Mouse (Mus musculus) stomach, postnatal 0 days (tissue): ENCODE data around the gene Nol9. TPM values are rescaled to one million over a fixed set of nuclear protein-coding genes. Genes with fewer than 3 reads are reported as not detected.
A peak's percentile ranks its signal among the peaks of the same experiment; 100 is the strongest.

ENCODE experiments used
- ATAC-seq: fragments of 200-750 bp; cut with Nextera tagmentation; 2 replicates; pipeline ENCODE4 v1.8.0; 2017; ENCODE audit not compliant: low FRiP score, low TSS enrichment
- DNase-seq: peaks from one replicate; pipeline ENCODE4 v3.0.0-alpha.2; 2016; ENCODE audit warnings: low spot score
- H3K27ac ChIP-seq: fragments of 300-500 bp; sonication (generic); replicated peaks from 2 replicates; pipeline ENCODE4 v1.5.1; 2014; ENCODE audit warnings: mild to moderate bottlenecking, control low read depth
- H3K27me3 ChIP-seq: fragments of 300-500 bp; sonication (generic); 2 replicates; pipeline ENCODE4 v1.6.1; 2014; ENCODE audit warnings: low read length; ENCODE audit not compliant: control insufficient read depth, insufficient read depth
- H3K36me3 ChIP-seq: fragments of 300-500 bp; sonication (generic); 2 replicates; pipeline ENCODE4 v1.6.1; 2014; ENCODE audit warnings: low read length, mixed read lengths; ENCODE audit not compliant: control insufficient read depth, insufficient read depth
- H3K4me1 ChIP-seq: fragments of 300-500 bp; sonication (generic); replicated peaks from 2 replicates; pipeline ENCODE4 v1.6.1; 2014; ENCODE audit warnings: antibody characterized with exemption; ENCODE audit not compliant: control insufficient read depth, insufficient read depth
- H3K4me2 ChIP-seq: fragments of 300-500 bp; sonication (generic); replicated peaks from 2 replicates; pipeline ENCODE4 v1.6.1; 2014; ENCODE audit warnings: low read depth, mild to moderate bottlenecking, control low read depth, moderate library complexity
- H3K4me3 ChIP-seq: fragments of 300-500 bp; sonication (generic); 2 replicates; pipeline ENCODE4 v1.5.1; 2014; ENCODE audit warnings: low read depth, low read length, control low read depth
- H3K9ac ChIP-seq: fragments of 300-500 bp; sonication (generic); 2 replicates; pipeline ENCODE4 v1.6.1; 2014; ENCODE audit warnings: mild to moderate bottlenecking, low read length, control low read depth, mixed read lengths
- H3K9me3 ChIP-seq: fragments of 300-500 bp; sonication (generic); 2 replicates; pipeline ENCODE4 v1.6.1; 2016; ENCODE audit warnings: low read length; ENCODE audit not compliant: control insufficient read depth
- CTCF ChIP-seq: IDR thresholded peaks from 2 replicates; pipeline ENCODE4 v1.5.1; 2016; ENCODE audit warnings: antibody characterized with exemption, low read depth, mild to moderate bottlenecking, moderate library complexity
- EP300 ChIP-seq: optimal IDR thresholded peaks from 2 replicates; pipeline ENCODE3; 2016; ENCODE audit warnings: antibody characterized with exemption
- WGBS: fragments of 180-500 bp; shearing (Covaris S2); extraction: QIAGEN DNeasy Blood & Tissue Kit; methylation state at CpG from one replicate; pipeline ENCODE4 v1.1.7; 2014; 5-methylcytosine and 5-hydroxymethylcytosine counted together
- polyA plus RNA-seq: library from polyadenylated mRNA; unstranded; fragments of >200 nt; fragmentation: Nextera tagmentation; extraction: Ambion mirVana; gene quantifications from 2 replicates; pipeline ENCODE4 v1.2.1, GENCODE M21; 2015

Gene Nol9
- polyA plus RNA-seq, 1 experiment from 2014 or later, result 11.2 TPM

DNA sequence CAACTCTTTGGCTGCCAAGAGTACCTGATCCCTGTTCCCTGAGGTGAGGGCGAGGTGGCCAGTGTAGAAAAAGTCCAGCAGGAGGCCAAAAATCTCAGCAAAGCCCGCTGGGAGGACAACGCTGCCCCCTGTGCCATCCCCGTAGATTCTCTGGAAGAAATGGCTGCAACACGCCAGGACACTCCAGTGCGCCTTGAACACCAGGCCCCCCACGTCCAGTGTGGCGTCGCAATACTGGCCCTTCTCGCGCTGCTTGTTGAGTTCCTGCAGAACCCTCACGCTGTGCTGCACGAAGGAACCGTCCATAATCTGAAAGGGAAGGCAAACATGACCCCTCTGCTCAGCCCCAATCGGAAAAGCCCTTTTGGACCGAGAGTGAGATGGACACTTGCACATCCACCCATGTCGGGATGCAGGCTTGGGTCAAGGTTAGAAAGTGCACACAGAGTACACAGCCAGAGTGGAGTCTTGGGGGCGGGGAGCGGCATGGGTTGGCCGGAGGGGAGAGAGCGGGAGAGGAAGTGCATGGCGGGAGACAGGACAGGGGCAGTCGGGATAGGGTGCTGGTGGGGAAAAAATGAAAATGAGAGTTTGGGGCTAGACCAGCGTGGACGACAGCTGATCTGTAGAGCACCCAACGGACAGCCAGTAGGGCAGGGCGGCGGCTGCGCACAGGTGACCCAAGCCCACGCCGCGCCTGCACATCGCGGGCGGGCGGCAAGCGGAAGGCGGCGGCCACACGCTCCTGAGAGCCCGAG is 12.2 kb upstream of the Nol9 start:
- H3K4me2 ChIP-seq, result peak overlapping the region; percentile 92
- DNase-seq, result peak; percentile 72
- H3K36me3 ChIP-seq, result peaks cover 2% of the 10 kb centered on the region; the same call in 1 of the 2 replicates
- H3K27ac ChIP-seq, result peak overlapping the region; percentile 70
- TF ChIP-seq EP300 (no peak), CTCF (peak; percentile 26; the same call in 1 of the 2 replicates)
- peak overlapping the region; percentile 64 for H3K4me3 ChIP-seq
- no peaks in the 10 kb centered on the region for H3K9me3 ChIP-seq
- peak; percentile 43; the same call in 1 of the 2 replicates for ATAC-seq
- H3K9ac ChIP-seq, result peak overlapping the region; percentile 71
- H3K4me1 ChIP-seq, result peaks cover 16% of the 10 kb centered on the region
- no peaks in the 10 kb centered on the region for H3K27me3 ChIP-seq
- 1% methylated on average over 38 of the region's 41 CpGs for WGBS

DNA sequence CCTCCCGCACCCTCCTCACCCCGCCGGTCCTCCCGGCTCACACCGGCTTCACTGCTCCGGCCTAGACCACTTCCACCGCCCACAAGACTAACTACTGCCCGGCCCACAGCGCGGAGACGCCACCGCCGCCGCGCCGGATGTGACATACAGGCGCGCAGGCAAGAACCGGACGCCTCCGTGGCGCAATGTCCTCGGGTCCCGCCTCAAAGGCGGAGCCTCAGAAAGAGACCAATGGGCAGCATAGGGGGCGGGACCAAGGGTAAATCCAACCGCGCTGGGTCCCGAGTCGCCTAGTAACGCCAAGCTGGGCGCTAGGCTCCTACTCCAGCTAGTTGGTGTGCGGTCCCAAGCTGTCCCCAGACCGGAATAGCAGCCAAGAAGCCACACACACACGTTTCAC is 11.6 kb upstream of the Nol9 start, which contains the start of gene Zbtb48:
TSS of gene Zbtb48 (minus strand) at position 148 of the 400 bp plus-strand sequence.
- Histone ChIP-seq H3K9me3 (no peaks in the 10 kb centered on the region), H3K4me2 (peak within 1 kb of the TSS; percentile 92), H3K36me3 (peaks cover 2% of the 10 kb centered on the region; the same call in 1 of the 2 replicates), H3K9ac (peak within 1 kb of the TSS; percentile 71), H3K4me1 (peaks cover 16% of the 10 kb centered on the region), H3K4me3 (peak within 1 kb of the TSS; percentile 64), H3K27me3 (no peaks in the 10 kb centered on the region), H3K27ac (peak within 1 kb of the TSS; percentile 70)
- DNase-seq (peak; percentile 98), ATAC-seq (peak; percentile 96)
- TF ChIP-seq EP300 (no peak), CTCF (0 out of 2 replicates have a peak, but pooled peaks have one; percentile 6)
- under 1% methylated on average over 31 of the region's 35 CpGs for WGBS

DNA sequence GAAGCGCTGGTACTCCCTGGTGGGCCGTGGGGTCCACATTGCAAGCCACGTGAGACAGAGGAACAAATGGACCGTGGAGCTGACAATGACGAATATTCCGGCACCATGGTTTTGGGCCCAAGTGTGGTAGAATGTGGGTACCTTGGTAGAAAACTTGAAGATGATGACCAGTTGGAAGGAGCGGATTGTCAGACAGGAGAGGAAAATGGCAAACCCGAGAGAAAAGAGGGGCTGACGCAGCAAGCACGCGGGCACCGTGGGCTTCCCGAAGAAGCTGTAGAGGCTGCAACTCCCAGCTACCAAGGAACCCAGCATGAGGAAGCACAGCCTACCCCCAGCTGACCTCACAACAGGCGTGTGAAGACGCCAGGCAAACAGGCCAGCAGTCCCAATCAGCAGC is 10.7 kb upstream of the Nol9 start:
- TF ChIP-seq EP300 (no peak), CTCF (no peak)
- peaks cover 1% of the 10 kb centered on the region; the same call in 1 of the 2 replicates for H3K36me3 ChIP-seq
- no peaks in the 10 kb centered on the region for H3K27me3 ChIP-seq
- H3K27ac ChIP-seq, result no peak overlapping the region
- no peak for ATAC-seq
- WGBS, result 63% methylated on average over 15 of the region's 15 CpGs
- DNase-seq, result no peak
- H3K4me3 ChIP-seq, result no peak overlapping the region
- H3K9ac ChIP-seq, result 0 out of 2 replicates have a peak overlapping the region, but pooled peaks have one; percentile 71
- H3K4me1 ChIP-seq, result peaks cover 16% of the 10 kb centered on the region
- peak overlapping the region; percentile 92 for H3K4me2 ChIP-seq
- no peaks in the 10 kb centered on the region for H3K9me3 ChIP-seq

DNA sequence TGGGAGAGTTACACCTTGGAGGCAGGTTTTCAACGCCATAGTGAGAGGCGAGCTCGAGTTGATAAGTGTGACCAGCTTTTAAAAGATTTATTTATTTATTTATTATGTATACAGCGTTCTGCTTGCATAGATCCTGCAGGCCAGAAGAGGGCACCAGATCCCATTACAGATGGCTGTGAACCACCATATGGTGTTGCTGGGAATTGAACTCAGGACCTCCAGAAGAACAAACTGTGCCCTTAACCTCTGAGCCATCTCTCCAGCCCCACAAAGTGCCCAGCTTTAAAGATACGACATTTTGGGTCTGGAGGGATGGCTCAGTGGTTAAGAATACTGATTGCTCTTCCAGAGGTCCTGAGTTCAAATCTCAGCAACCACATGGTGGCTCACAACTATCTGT is 10.0 kb upstream of the Nol9 start:
- no peaks in the 10 kb centered on the region for H3K27me3 ChIP-seq
- ATAC-seq, result no peak
- TF ChIP-seq EP300 (no peak), CTCF (peak; percentile 69)
- no peaks in the 10 kb centered on the region for H3K9me3 ChIP-seq
- H3K4me1 ChIP-seq, result peaks cover 16% of the 10 kb centered on the region
- H3K27ac ChIP-seq, result no peak overlapping the region
- no peak for DNase-seq
- no peak overlapping the region for H3K4me2 ChIP-seq
- H3K4me3 ChIP-seq, result no peak overlapping the region
- no peak overlapping the region for H3K9ac ChIP-seq
- 39% methylated on average over 5 of the region's 5 CpGs for WGBS
- H3K36me3 ChIP-seq, result no peaks in the 10 kb centered on the region

DNA sequence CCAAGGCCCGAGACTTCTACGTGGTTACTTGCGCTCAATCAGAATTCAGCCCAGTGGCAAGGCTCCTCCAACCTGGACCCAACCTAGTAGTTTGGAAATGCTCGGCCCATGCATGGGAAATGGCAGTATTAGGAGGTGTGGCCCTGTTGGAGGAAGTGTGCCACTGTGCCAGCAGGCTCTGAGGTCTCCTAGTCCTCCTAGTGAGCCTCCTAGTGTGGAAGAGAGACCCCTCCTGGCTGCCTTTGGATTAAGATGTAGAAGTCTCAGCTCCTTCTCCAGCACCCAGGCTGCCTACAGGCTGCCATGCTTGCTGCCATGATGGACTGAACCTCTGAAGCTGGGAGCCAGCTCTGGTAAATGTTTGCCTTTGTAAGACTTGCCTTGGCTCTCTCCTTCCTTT is 9.1 kb upstream of the Nol9 start:
- DNase-seq, result peak; percentile 62
- 60% methylated on average over 4 of the region's 4 CpGs for WGBS
- ATAC-seq, result no peak; the same call in 1 of the 2 replicates
- H3K4me1 ChIP-seq, result peaks cover 16% of the 10 kb centered on the region
- TF ChIP-seq CTCF (peak; percentile 65), EP300 (no peak)
- H3K4me3 ChIP-seq, result no peak overlapping the region
- H3K4me2 ChIP-seq, result no peak overlapping the region
- H3K9ac ChIP-seq, result no peak overlapping the region
- H3K27me3 ChIP-seq, result no peaks in the 10 kb centered on the region
- no peaks in the 10 kb centered on the region for H3K9me3 ChIP-seq
- H3K27ac ChIP-seq, result no peak overlapping the region
- H3K36me3 ChIP-seq, result no peaks in the 10 kb centered on the region

DNA sequence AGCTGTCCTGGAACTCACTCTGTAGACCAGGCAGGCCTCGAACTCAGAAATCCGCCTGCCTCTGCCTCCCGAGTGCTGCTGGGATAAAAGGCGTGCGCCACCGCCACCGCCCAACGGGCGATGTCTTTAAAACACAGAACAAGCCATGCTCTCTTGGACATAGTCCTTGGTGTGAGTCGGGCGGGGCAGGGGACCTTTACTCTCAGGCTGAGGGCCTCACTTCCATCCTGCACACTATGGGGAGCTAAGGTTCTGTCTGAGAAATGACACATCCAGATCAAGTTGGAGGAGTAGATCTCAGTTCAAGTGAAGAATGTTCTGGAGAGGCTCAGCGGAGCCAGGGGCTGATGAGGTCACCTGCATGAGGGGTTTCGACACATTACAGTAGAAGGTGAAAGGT is 6.2 kb upstream of the Nol9 start:
- 90% methylated on average over 13 of the region's 13 CpGs for WGBS
- Histone ChIP-seq H3K27me3 (no peaks in the 10 kb centered on the region), H3K9ac (no peak overlapping the region), H3K36me3 (no peaks in the 10 kb centered on the region), H3K4me3 (no peak overlapping the region), H3K4me1 (peaks cover 2% of the 10 kb centered on the region; the same call in 1 of the 2 replicates), H3K9me3 (no peaks in the 10 kb centered on the region), H3K4me2 (no peak overlapping the region), H3K27ac (no peak overlapping the region)
- DNase-seq, result no peak
- TF ChIP-seq CTCF (no peak), EP300 (no peak)
- ATAC-seq, result no peak
